Mouse (Mus musculus): Measurements from ENCODE around the gene Notch1. TPM values are rescaled to one million over a fixed set of nuclear protein-coding genes. Genes with fewer than 3 reads are reported as not detected.

Notch1 gene
- polyA plus RNA-seq, 1 experiment from 2014 or later = 14.1 TPM

- ATAC-seq (ENCODE audit: insufficient read depth, low FRiP score) = no peak
- Histone ChIP-seq H3K9me3 (replicated peaks; ENCODE audit: control insufficient read depth, low read length) (no peaks in the 10 kb centered on the region), H3K4me2 (ENCODE audit: low read depth, low read length) (no peak overlapping the region), H3K36me3 (ENCODE audit: control insufficient read depth, insufficient read depth, low read length) (peaks cover 28% of the 10 kb centered on the region; the same call in 1 of the 2 replicates), H3K27ac (ENCODE audit: low read length) (no peak overlapping the region), H3K4me1 (ENCODE audit: control insufficient read depth, insufficient read depth, low read length) (0 out of 2 replicates have a peak, but pooled peaks cover 7% of the 10 kb centered on the region), H3K4me3 (replicated peaks; ENCODE audit: low read length) (no peak overlapping the region), H3K27me3 (ENCODE audit: control insufficient read depth, insufficient read depth, low read length) (no peaks in the 10 kb centered on the region), H3K9ac (ENCODE audit: low read length) (no peak overlapping the region)
- 87% methylated on average over 11 of the region's 11 CpGs for WGBS
Measured at GRCm38 (mm10) chr2:26472312-26473090, 44.0 kb downstream of the Notch1 start.

- H3K9me3 ChIP-seq (replicated peaks; ENCODE audit: control insufficient read depth, low read length) = no peaks in the 10 kb centered on the region
- 0 out of 2 replicates have a peak, but pooled peaks cover 7% of the 10 kb centered on the region for H3K4me1 ChIP-seq (ENCODE audit: control insufficient read depth, insufficient read depth, low read length)
- no peaks in the 10 kb centered on the region for H3K27me3 ChIP-seq (ENCODE audit: control insufficient read depth, insufficient read depth, low read length)
- no peak overlapping the region for H3K27ac ChIP-seq (ENCODE audit: low read length)
- no peak for ATAC-seq (ENCODE audit: insufficient read depth, low FRiP score)
- no peak overlapping the region for H3K9ac ChIP-seq (ENCODE audit: low read length)
- no peak overlapping the region for H3K4me2 ChIP-seq (ENCODE audit: low read depth, low read length)
- H3K4me3 ChIP-seq (replicated peaks; ENCODE audit: low read length) = no peak overlapping the region
- WGBS = 85% methylated on average over 6 of the region's 6 CpGs
- H3K36me3 ChIP-seq (ENCODE audit: control insufficient read depth, insufficient read depth, low read length) = peaks cover 29% of the 10 kb centered on the region; the same call in 1 of the 2 replicates
Measured at GRCm38 (mm10) chr2:26471652-26472285, 44.7 kb downstream of the Notch1 start.

- Histone ChIP-seq H3K4me3 (replicated peaks; ENCODE audit: low read length) (no peak overlapping the region), H3K36me3 (ENCODE audit: control insufficient read depth, insufficient read depth, low read length) (peaks cover 32% of the 10 kb centered on the region; the same call in 1 of the 2 replicates), H3K9me3 (replicated peaks; ENCODE audit: control insufficient read depth, low read length) (no peaks in the 10 kb centered on the region), H3K9ac (ENCODE audit: low read length) (no peak overlapping the region), H3K27ac (ENCODE audit: low read length) (no peak overlapping the region), H3K4me1 (ENCODE audit: control insufficient read depth, insufficient read depth, low read length) (0 out of 2 replicates have a peak, but pooled peaks cover 7% of the 10 kb centered on the region), H3K4me2 (ENCODE audit: low read depth, low read length) (no peak overlapping the region), H3K27me3 (ENCODE audit: control insufficient read depth, insufficient read depth, low read length) (no peaks in the 10 kb centered on the region)
- no peak for ATAC-seq (ENCODE audit: insufficient read depth, low FRiP score)
- WGBS = 90% methylated on average over 17 of the region's 17 CpGs
Measured at GRCm38 (mm10) chr2:26470967-26471366, 45.5 kb downstream of the Notch1 start.

GRCm38 (mm10) chr2:26468376-26468775 is 48.1 kb downstream of the Notch1 start:
- Histone ChIP-seq H3K36me3 (ENCODE audit: control insufficient read depth, insufficient read depth, low read length) (peaks cover 36% of the 10 kb centered on the region), H3K4me1 (ENCODE audit: control insufficient read depth, insufficient read depth, low read length) (no peaks in the 10 kb centered on the region)
- no peak for ATAC-seq (ENCODE audit: insufficient read depth, low FRiP score)

GRCm38 (mm10) chr2:26463412-26463811 is 53.1 kb downstream of the Notch1 start:
- no peak overlapping the region for H3K4me2 ChIP-seq (ENCODE audit: low read depth, low read length)
- H3K4me1 ChIP-seq (ENCODE audit: control insufficient read depth, insufficient read depth, low read length) = peaks cover 13% of the 10 kb centered on the region
- no peak for ATAC-seq (ENCODE audit: insufficient read depth, low FRiP score)
- no peaks in the 10 kb centered on the region for H3K27me3 ChIP-seq (ENCODE audit: control insufficient read depth, insufficient read depth, low read length)
- no peak overlapping the region for H3K4me3 ChIP-seq (replicated peaks; ENCODE audit: low read length)
- WGBS = 97% methylated on average over 6 of the region's 6 CpGs
- no peaks in the 10 kb centered on the region for H3K9me3 ChIP-seq (replicated peaks; ENCODE audit: control insufficient read depth, low read length)
- no peak overlapping the region for H3K9ac ChIP-seq (ENCODE audit: low read length)
- H3K36me3 ChIP-seq (ENCODE audit: control insufficient read depth, insufficient read depth, low read length) = peaks cover 51% of the 10 kb centered on the region
- no peak overlapping the region for H3K27ac ChIP-seq (ENCODE audit: low read length)

More at GRCm38 (mm10) chr2:26468376-26468775, 48.1 kb downstream of the Notch1 start:
- Histone ChIP-seq H3K9ac (ENCODE audit: low read length) (no peak overlapping the region; the same call in 1 of the 2 replicates), H3K27me3 (ENCODE audit: control insufficient read depth, insufficient read depth, low read length) (no peaks in the 10 kb centered on the region), H3K4me3 (replicated peaks; ENCODE audit: low read length) (no peak overlapping the region), H3K4me2 (ENCODE audit: low read depth, low read length) (no peak overlapping the region), H3K9me3 (replicated peaks; ENCODE audit: control insufficient read depth, low read length) (no peaks in the 10 kb centered on the region), H3K27ac (ENCODE audit: low read length) (no peak overlapping the region)
- 93% methylated on average over 15 of the region's 15 CpGs for WGBS

GRCm38 (mm10) chr2:26462980-26463379 is 53.5 kb downstream of the Notch1 start:
- H3K27ac ChIP-seq (ENCODE audit: low read length) = no peak overlapping the region
- ATAC-seq (ENCODE audit: insufficient read depth, low FRiP score) = no peak
- peaks cover 17% of the 10 kb centered on the region for H3K4me1 ChIP-seq (ENCODE audit: control insufficient read depth, insufficient read depth, low read length)
- no peak overlapping the region for H3K4me3 ChIP-seq (replicated peaks; ENCODE audit: low read length)
- H3K4me2 ChIP-seq (ENCODE audit: low read depth, low read length) = no peak overlapping the region
- no peaks in the 10 kb centered on the region for H3K27me3 ChIP-seq (ENCODE audit: control insufficient read depth, insufficient read depth, low read length)
- H3K36me3 ChIP-seq (ENCODE audit: control insufficient read depth, insufficient read depth, low read length) = peaks cover 47% of the 10 kb centered on the region
- no peaks in the 10 kb centered on the region for H3K9me3 ChIP-seq (replicated peaks; ENCODE audit: control insufficient read depth, low read length)
- 72% methylated on average over 3 of the region's 3 CpGs for WGBS
- H3K9ac ChIP-seq (ENCODE audit: low read length) = no peak overlapping the region

GRCm38 (mm10) chr2:26461667-26462066 is 54.8 kb downstream of the Notch1 start:
- Histone ChIP-seq H3K4me2 (ENCODE audit: low read depth, low read length) (no peak overlapping the region), H3K4me3 (replicated peaks; ENCODE audit: low read length) (no peak overlapping the region), H3K36me3 (ENCODE audit: control insufficient read depth, insufficient read depth, low read length) (peaks cover 35% of the 10 kb centered on the region), H3K27ac (ENCODE audit: low read length) (no peak overlapping the region), H3K9ac (ENCODE audit: low read length) (no peak overlapping the region), H3K9me3 (replicated peaks; ENCODE audit: control insufficient read depth, low read length) (no peaks in the 10 kb centered on the region), H3K4me1 (ENCODE audit: control insufficient read depth, insufficient read depth, low read length) (peaks cover 18% of the 10 kb centered on the region), H3K27me3 (ENCODE audit: control insufficient read depth, insufficient read depth, low read length) (no peaks in the 10 kb centered on the region)
- ATAC-seq (ENCODE audit: insufficient read depth, low FRiP score) = no peak
- 85% methylated on average over 5 of the region's 5 CpGs for WGBS

- Histone ChIP-seq H3K36me3 (ENCODE audit: control insufficient read depth, insufficient read depth, low read length) (peaks cover 30% of the 10 kb centered on the region), H3K9me3 (replicated peaks; ENCODE audit: control insufficient read depth, low read length) (no peaks in the 10 kb centered on the region), H3K27me3 (ENCODE audit: control insufficient read depth, insufficient read depth, low read length) (no peaks in the 10 kb centered on the region), H3K9ac (ENCODE audit: low read length) (no peak overlapping the region), H3K4me3 (replicated peaks; ENCODE audit: low read length) (no peak overlapping the region), H3K4me2 (ENCODE audit: low read depth, low read length) (no peak overlapping the region), H3K4me1 (ENCODE audit: control insufficient read depth, insufficient read depth, low read length) (peaks cover 18% of the 10 kb centered on the region), H3K27ac (ENCODE audit: low read length) (no peak overlapping the region)
- no peak for ATAC-seq (ENCODE audit: insufficient read depth, low FRiP score)
- WGBS = 80% methylated on average over 13 of the region's 13 CpGs
Measured at GRCm38 (mm10) chr2:26460837-26461236, 55.6 kb downstream of the Notch1 start.

GRCm38 (mm10) chr2:26460097-26460646 is 56.3 kb downstream of the Notch1 start:
- WGBS = 86% methylated on average over 16 of the region's 16 CpGs
- ATAC-seq (ENCODE audit: insufficient read depth, low FRiP score) = no peak
- Histone ChIP-seq H3K36me3 (ENCODE audit: control insufficient read depth, insufficient read depth, low read length) (peaks cover 30% of the 10 kb centered on the region), H3K4me2 (ENCODE audit: low read depth, low read length) (no peak overlapping the region), H3K27ac (ENCODE audit: low read length) (no peak overlapping the region), H3K4me1 (ENCODE audit: control insufficient read depth, insufficient read depth, low read length) (peaks cover 18% of the 10 kb centered on the region), H3K9me3 (replicated peaks; ENCODE audit: control insufficient read depth, low read length) (no peaks in the 10 kb centered on the region), H3K9ac (ENCODE audit: low read length) (no peak overlapping the region), H3K4me3 (replicated peaks; ENCODE audit: low read length) (no peak overlapping the region), H3K27me3 (ENCODE audit: control insufficient read depth, insufficient read depth, low read length) (no peaks in the 10 kb centered on the region)
